Mouse (Mus musculus): ENCODE results near the gene Cic. TPM values are rescaled to one million over a fixed set of nuclear protein-coding genes. Genes with fewer than 3 reads are reported as not detected.

Gene Cic
- 100 to 1,000 TPM; 215 to 228 TPM for total RNA-seq (2021)
- long read RNA-seq, experiment 1, full-length matches to known transcripts, result 3 of 67 reads
- long read RNA-seq, experiment 1, partial matches to known transcripts, result 37 of 67 reads
- long read RNA-seq, experiment 1, other reads (novel, unspliced or antisense), result 27 of 67 reads
- long read RNA-seq, experiment 2, full-length matches to known transcripts, result 7 of 82 reads
- long read RNA-seq, experiment 2, partial matches to known transcripts, result 45 of 82 reads
- long read RNA-seq, experiment 2, other reads (novel, unspliced or antisense), result 30 of 82 reads

- DNase-seq (ENCODE audit: extremely low spot score in 1 of 2, low spot score in 2 of 2), result peak; percentile 97 to 98
- H3K27ac ChIP-seq, result peak within 1 kb of the TSS; percentile 98
- intact Hi-C loops (cut with DNase I), result loop anchor here (1.0 kb wide), 1 partner anchor 15 kb away; no protein-coding TSS in a partner anchor
- H3K4me3 ChIP-seq, result peak within 1 kb of the TSS; percentile 61
- no peak; the same call in 1 of the 2 replicates for TF ChIP-seq CTCF (IDR thresholded peaks at IDR 0.05)
Observed at GRCm38 (mm10) chr7:25267301-25267750, at the start of gene Cic. Gene Cic (plus strand): TSS chr7:25267704.

GRCm38 (mm10) chr7:25218705-25219415, 48.6 kb upstream of the Cic start:
- TF ChIP-seq CTCF (IDR thresholded peaks at IDR 0.05), result no peak; the same call in 1 of the 2 replicates
- peak overlapping the region; percentile 70 for H3K4me3 ChIP-seq
- DNase-seq (ENCODE audit: extremely low spot score in 1 of 2, low spot score in 2 of 2), result peak; percentile 38 to 40
- peak overlapping the region; percentile 86 for H3K27ac ChIP-seq
- intact Hi-C loops (cut with DNase I), result no loop called here

DNA sequence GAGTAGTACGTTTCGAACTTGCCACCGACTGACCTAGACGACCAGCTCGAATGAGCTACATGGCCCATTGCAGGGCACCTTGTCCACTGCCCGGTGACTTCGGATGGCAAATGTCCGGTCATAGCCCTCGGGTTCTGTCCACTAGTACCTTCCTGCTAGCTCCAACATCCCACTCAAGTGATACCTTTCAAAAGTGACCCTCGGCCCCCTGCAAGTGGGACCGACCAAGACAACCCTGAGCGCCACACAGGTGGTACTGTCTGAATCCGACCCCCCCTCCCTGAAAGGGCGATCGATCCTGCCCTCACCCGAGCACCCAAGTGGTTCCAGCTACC, 48.1 kb upstream of the Cic start:
- Histone ChIP-seq H3K4me3 (peak overlapping the region; percentile 70), H3K27ac (peak overlapping the region; percentile 86)
- DNase-seq (ENCODE audit: extremely low spot score in 1 of 2, low spot score in 2 of 2), result no peak
- intact Hi-C loops (cut with DNase I), result no loop called here
- no peak for TF ChIP-seq CTCF (IDR thresholded peaks at IDR 0.05)

GRCm38 (mm10) chr7:25219756-25220456, 47.6 kb upstream of the Cic start:
- DNase-seq (ENCODE audit: extremely low spot score in 1 of 2, low spot score in 2 of 2), result peak; percentile 94
- Histone ChIP-seq H3K4me3 (peak overlapping the region; percentile 70), H3K27ac (peak overlapping the region; percentile 86)
- no peak for TF ChIP-seq CTCF (IDR thresholded peaks at IDR 0.05)
- intact Hi-C loops (cut with DNase I), result no loop called here

GRCm38 (mm10) chr7:25220457-25221101, 46.9 kb upstream of the Cic start, which contains the start of gene Dedd2:
Gene Dedd2 (minus strand): TSS chr7:25220615.
- intact Hi-C loops (cut with DNase I), result no loop called here
- TF ChIP-seq CTCF (IDR thresholded peaks at IDR 0.05), result no peak
- H3K4me3 ChIP-seq, result peak within 1 kb of the TSS; percentile 73
- DNase-seq (ENCODE audit: extremely low spot score in 1 of 2, low spot score in 2 of 2), result no peak
- peak within 1 kb of the TSS; percentile 86 for H3K27ac ChIP-seq

GRCm38 (mm10) chr7:25221102-25221883, 46.2 kb upstream of the Cic start, which contains the start of gene Zfp526:
Gene Zfp526 (plus strand): TSS chr7:25221425.
- TF ChIP-seq CTCF (IDR thresholded peaks at IDR 0.05), result peak; percentile 3
- intact Hi-C loops (cut with DNase I), result no loop called here
- Histone ChIP-seq H3K27ac (peak within 1 kb of the TSS; percentile 65; the same call in 1 of the 2 replicates), H3K4me3 (peak within 1 kb of the TSS; percentile 73)
- peak; percentile 96 to 99 for DNase-seq (ENCODE audit: extremely low spot score in 1 of 2, low spot score in 2 of 2)

DNA sequence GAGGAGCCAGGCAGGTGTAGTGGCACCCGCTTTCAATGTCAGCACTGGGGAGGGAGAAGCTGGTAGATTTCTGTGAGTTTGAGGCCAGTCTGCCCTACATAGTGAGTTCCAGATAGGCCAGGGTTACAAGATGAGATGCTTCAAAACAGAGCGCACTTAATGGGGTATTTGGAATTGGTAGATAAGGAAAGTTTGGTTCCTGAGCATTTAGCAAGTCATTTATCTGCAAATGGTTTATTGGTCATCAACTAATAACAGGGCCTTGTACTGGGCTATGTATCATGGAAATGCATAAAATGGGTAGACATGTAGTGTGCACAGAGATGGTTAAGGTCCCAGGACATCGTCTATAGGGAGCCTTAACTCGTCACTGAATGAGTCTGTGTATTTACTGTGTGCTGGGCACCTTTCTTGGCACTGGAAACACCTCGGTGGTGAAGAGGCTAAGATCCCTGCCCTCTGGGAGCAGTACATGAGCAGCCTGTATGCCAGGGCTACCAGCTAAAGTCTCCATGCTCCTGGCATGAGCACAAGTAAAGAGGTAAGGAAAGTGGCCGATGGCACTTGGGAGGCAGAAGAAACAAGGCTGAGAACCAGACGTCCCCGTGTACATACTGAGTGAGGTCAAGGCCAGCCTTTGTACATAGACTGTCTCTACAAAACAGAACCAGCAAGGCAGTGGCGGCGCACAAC, 45.1 kb upstream of the Cic start:
- intact Hi-C loops (cut with DNase I), result no loop called here
- TF ChIP-seq CTCF (IDR thresholded peaks at IDR 0.05), result no peak
- Histone ChIP-seq H3K27ac (no peak overlapping the region), H3K4me3 (peak overlapping the region; percentile 73; the same call in 1 of the 2 replicates)
- no peak for DNase-seq (ENCODE audit: extremely low spot score in 1 of 2, low spot score in 2 of 2)

DNA sequence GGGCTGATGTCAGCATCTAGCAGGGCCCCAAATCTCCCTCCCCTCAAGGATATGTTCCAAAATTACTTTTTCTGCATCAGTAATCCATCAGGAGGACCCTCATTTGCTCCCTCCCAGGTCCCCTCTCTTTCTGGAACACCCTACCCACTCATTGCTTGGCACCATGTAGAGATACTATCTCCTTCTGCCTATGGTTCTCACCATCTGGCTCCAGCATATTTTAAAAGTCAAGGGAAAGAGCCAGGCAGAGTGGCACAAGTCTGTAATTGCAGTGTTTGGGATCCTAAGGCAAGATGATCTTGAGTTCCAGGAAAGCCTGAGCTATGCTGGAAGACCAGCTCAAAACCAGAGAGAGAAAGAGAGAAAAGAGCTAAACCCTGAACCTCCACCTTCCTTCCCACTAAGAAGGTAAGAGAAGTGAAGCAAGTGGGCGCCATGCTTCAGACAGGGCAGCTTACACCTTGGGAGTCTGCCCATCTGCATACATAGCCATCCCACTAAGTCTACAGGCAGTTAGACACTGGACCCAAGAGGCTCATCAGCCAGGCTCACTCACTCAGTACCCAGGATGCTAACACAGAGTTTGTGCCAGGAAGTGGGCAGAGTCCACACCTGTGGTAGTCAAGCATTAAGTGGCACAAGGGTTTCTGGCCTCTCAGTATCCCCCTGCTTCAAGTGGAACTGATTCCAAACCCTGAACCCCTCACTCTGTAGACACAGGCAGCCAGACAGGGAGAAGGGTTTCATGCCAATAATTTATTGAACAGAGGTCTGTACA, 39.8 kb upstream of the Cic start:
- peak overlapping the region; percentile 5; the same call in 1 of the 2 replicates for H3K27ac ChIP-seq
- H3K4me3 ChIP-seq, result no peak overlapping the region
- TF ChIP-seq CTCF (IDR thresholded peaks at IDR 0.05), result no peak
- intact Hi-C loops (cut with DNase I), result no loop called here
- no peak for DNase-seq (ENCODE audit: extremely low spot score in 1 of 2, low spot score in 2 of 2)

GRCm38 (mm10) chr7:25230690-25231285, 36.7 kb upstream of the Cic start:
- TF ChIP-seq CTCF (IDR thresholded peaks at IDR 0.05), result no peak
- intact Hi-C loops (cut with DNase I), result no loop called here
- DNase-seq (ENCODE audit: extremely low spot score in 1 of 2, low spot score in 2 of 2), result no peak

More at GRCm38 (mm10) chr7:25230690-25231285, 36.7 kb upstream of the Cic start:
- no peak overlapping the region for H3K27ac ChIP-seq
- H3K4me3 ChIP-seq, result no peak overlapping the region

All from left cerebral cortex, adult 2 months (tissue).